20 mouse cellular contexts compared by ENCODE assay signal in the genomic region with DNA sequence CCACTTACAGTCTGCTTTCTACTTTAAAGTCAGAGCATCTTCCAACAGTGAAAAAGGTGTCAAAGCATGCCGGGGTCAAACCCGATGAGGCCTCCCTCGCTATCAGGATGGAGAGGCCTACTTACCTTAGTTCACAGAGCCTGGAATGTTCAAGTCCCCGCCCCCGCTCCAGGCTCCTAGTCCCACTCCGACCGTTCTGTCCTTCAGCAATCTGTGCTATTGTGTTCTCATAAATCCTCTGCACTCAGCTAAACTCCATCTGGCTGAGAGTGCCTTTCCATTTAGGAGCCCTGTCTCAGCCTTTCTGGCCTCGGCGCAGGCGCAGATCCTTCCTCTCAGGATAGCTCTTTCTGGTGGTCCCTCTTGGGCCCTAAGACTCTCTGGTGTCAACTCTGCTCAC. TPM values are rescaled to one million over a fixed set of nuclear protein-coding genes. Genes with fewer than 3 reads are reported as not detected.
DNase-seq lines count a peak whose midpoint lies in the region; ATAC-seq lines count a peak whose summit lies in the region.
"Had no signal": no experiment of that assay in that cellular context is flagged by ENCODE, and none has a peak within 500 bp of the region (broad histone marks: within the 10 kb centered on the region; RNA-seq: fewer than 3 reads in every experiment).

No protein-coding gene starts in this region.

- H3K27me3 ChIP-seq in midbrain, embryonic 14.5 days (ENCODE audit: control insufficient read depth, insufficient read depth, low read length): no peaks in the 10 kb centered on the region
- no peaks in the 10 kb centered on the region for H3K27me3 ChIP-seq in midbrain, embryonic 11.5 days (ENCODE audit: control insufficient read depth, insufficient read depth, low read length)
- H3K27me3 ChIP-seq in limb, embryonic 10.5 days (ENCODE audit: low read depth, poor library complexity, severe bottlenecking): no peaks in the 10 kb centered on the region
- H3K27me3 ChIP-seq: forebrain, embryonic 13.5 days; hindbrain, embryonic 13.5 days; intestine, embryonic 15.5 days; midbrain, embryonic 12.5 days; neural tube, embryonic 15.5 days; stomach, embryonic 15.5 days had no signal

- H3K4me3 ChIP-seq in midbrain, embryonic 14.5 days (replicated peaks; ENCODE audit: low read depth, low read length): no peak overlapping the region
- H3K4me3 ChIP-seq in midbrain, embryonic 11.5 days (ENCODE audit: low read depth, low read length): no peak overlapping the region
- H3K4me3 ChIP-seq in limb, embryonic 10.5 days: no peak overlapping the region
- H3K4me3 ChIP-seq: forebrain, embryonic 13.5 days; hindbrain, embryonic 13.5 days; intestine, embryonic 15.5 days; midbrain, embryonic 12.5 days; neural tube, embryonic 15.5 days; stomach, embryonic 15.5 days had no signal

- H3K9ac ChIP-seq in midbrain, embryonic 14.5 days (replicated peaks; ENCODE audit: low read length): no peak overlapping the region
- H3K9ac ChIP-seq in midbrain, embryonic 11.5 days (ENCODE audit: low read length): no peak overlapping the region
- H3K9ac ChIP-seq: forebrain, embryonic 13.5 days; hindbrain, embryonic 13.5 days; intestine, embryonic 15.5 days; liver, postnatal 0 days; midbrain, embryonic 12.5 days; neural tube, embryonic 15.5 days; stomach, embryonic 15.5 days had no signal

- no peaks in the 10 kb centered on the region for H3K9me3 ChIP-seq in midbrain, embryonic 14.5 days (ENCODE audit: control insufficient read depth, low read length)
- no peaks in the 10 kb centered on the region for H3K9me3 ChIP-seq in midbrain, embryonic 11.5 days (ENCODE audit: control insufficient read depth, low read length)
- no peaks in the 10 kb centered on the region for H3K9me3 ChIP-seq in limb, embryonic 10.5 days (replicated peaks)
- H3K9me3 ChIP-seq: forebrain, embryonic 13.5 days; hindbrain, embryonic 13.5 days; intestine, embryonic 15.5 days; midbrain, embryonic 12.5 days; neural tube, embryonic 15.5 days; stomach, embryonic 15.5 days had no signal

- no peaks in the 10 kb centered on the region for H3K4me1 ChIP-seq in midbrain, embryonic 14.5 days (ENCODE audit: control insufficient read depth, insufficient read depth, low read length)
- no peaks in the 10 kb centered on the region for H3K4me1 ChIP-seq in midbrain, embryonic 11.5 days (ENCODE audit: control insufficient read depth, insufficient read depth, low read length)
- no peaks in the 10 kb centered on the region for H3K4me1 ChIP-seq in limb, embryonic 10.5 days
- H3K4me1 ChIP-seq: forebrain, embryonic 13.5 days; hindbrain, embryonic 13.5 days; intestine, embryonic 15.5 days; midbrain, embryonic 12.5 days; neural tube, embryonic 15.5 days; stomach, embryonic 15.5 days had no signal

- no peak overlapping the region for H3K27ac ChIP-seq in midbrain, embryonic 14.5 days (replicated peaks; ENCODE audit: low read depth, low read length)
- H3K27ac ChIP-seq in midbrain, embryonic 11.5 days (ENCODE audit: low read depth, low read length): no peak overlapping the region
- H3K27ac ChIP-seq in limb, embryonic 10.5 days: no peak overlapping the region
- H3K27ac ChIP-seq: forebrain, embryonic 13.5 days; hindbrain, embryonic 13.5 days; intestine, embryonic 15.5 days; midbrain, embryonic 12.5 days; neural tube, embryonic 15.5 days; stomach, embryonic 15.5 days had no signal

- H3K4me2 ChIP-seq in midbrain, embryonic 14.5 days (ENCODE audit: low read length): no peak overlapping the region
- no peak overlapping the region for H3K4me2 ChIP-seq in midbrain, embryonic 11.5 days
- H3K4me2 ChIP-seq: forebrain, embryonic 13.5 days; hindbrain, embryonic 13.5 days; intestine, embryonic 15.5 days; midbrain, embryonic 12.5 days; neural tube, embryonic 15.5 days; stomach, embryonic 15.5 days had no signal

- 79% methylated on average over 10 of the region's 10 CpGs for WGBS in midbrain, embryonic 14.5 days
- 80% methylated on average over 10 of the region's 10 CpGs for WGBS in midbrain, embryonic 11.5 days
- 86% methylated on average over 10 of the region's 10 CpGs for WGBS in limb, embryonic 10.5 days

- no peak for ATAC-seq in midbrain, embryonic 14.5 days (ENCODE audit: low FRiP score, low TSS enrichment)
- ATAC-seq in midbrain, embryonic 11.5 days (ENCODE audit: low FRiP score): no peak
- ATAC-seq: forebrain, embryonic 13.5 days; intestine, embryonic 15.5 days; liver, postnatal 0 days had no signal

- H3K36me3 ChIP-seq in midbrain, embryonic 14.5 days (ENCODE audit: control insufficient read depth, insufficient read depth, low read length): no peaks in the 10 kb centered on the region
- H3K36me3 ChIP-seq in midbrain, embryonic 11.5 days (ENCODE audit: control insufficient read depth, insufficient read depth, low read length): no peaks in the 10 kb centered on the region
- H3K36me3 ChIP-seq in limb, embryonic 10.5 days: no peaks in the 10 kb centered on the region
- H3K36me3 ChIP-seq: G1E; hindbrain, embryonic 13.5 days; intestine, embryonic 15.5 days; midbrain, embryonic 12.5 days; neural tube, embryonic 15.5 days; stomach, embryonic 15.5 days had no signal

- DNase-seq in midbrain, embryonic 14.5 days: peak; percentile 2
- DNase-seq in midbrain, embryonic 11.5 days (ENCODE audit: low spot score, missing footprints): no peak
- peak; percentile 45 to 78 for DNase-seq in layer of hippocampus, adult 18-20 months (ENCODE audit: low spot score in 2 of 2)
- DNase-seq in layer of hippocampus, postnatal 36 days: peak; percentile 45 to 48
- no peak for DNase-seq in kidney, postnatal 36 days
- no peak for DNase-seq in limb, embryonic 10.5 days (ENCODE audit: low spot score)
- no peak for DNase-seq in retina, embryonic 14.5 days (ENCODE audit: low spot score)
- DNase-seq: cerebellum, adult 11 months; cerebellum, postnatal 25 days; heart, postnatal 10 days; kidney, postnatal 10 days; liver; liver, postnatal 0 days had no signal

RNA-seq across cellular contexts. Expression of gene Nphp3, which starts 42.4 kb away (rescaled TPM):
- 2.4 and 3.3 TPM in 2 replicates for polyA plus RNA-seq in midbrain, embryonic 14.5 days (2014; fragmentation: Nextera tagmentation; extraction: Ambion mirVana)
- 3.3 and 3.5 TPM in 2 replicates for polyA plus RNA-seq in midbrain, embryonic 11.5 days (2014; fragmentation: Nextera tagmentation; extraction: Ambion mirVana)
- total RNA-seq in layer of hippocampus, adult 18-20 months (2021): 1 to 10 TPM; 7.6 to 9.1 TPM
- total RNA-seq in layer of hippocampus, postnatal 36 days (2021): 1 to 10 TPM; 5.1 to 5.6 TPM
- 3.8 and 3.9 TPM in 2 replicates for polyA plus RNA-seq in limb, embryonic 10.5 days (2016; fragmentation: Nextera tagmentation; extraction: Ambion mirVana)
- polyA plus RNA-seq: G1E had no signal

Comparison
In these comparisons a context has a peak if more than half of its experiments do, and no peak if none do; other contexts are left out.
1. DNase-seq: peak in midbrain, embryonic 14.5 days (single experiment), layer of hippocampus, adult 18-20 months (2 of 2) and layer of hippocampus, postnatal 36 days (2 of 2); none in midbrain, embryonic 11.5 days (single experiment), kidney, postnatal 36 days (0 of 2), limb, embryonic 10.5 days (single experiment) and retina, embryonic 14.5 days (single experiment).